Mouse (Mus musculus): Measurements from ENCODE around the gene Igfn1. TPM values are rescaled to one million over a fixed set of nuclear protein-coding genes. Genes with fewer than 3 reads are reported as not detected.

The Igfn1 gene
- total RNA-seq, 2 experiments from 2014 or later, result 0.82 to 3.3 TPM

GRCm38 (mm10) chr1:135929876-135930275 lies 76.3 kb downstream of the Igfn1 start:
- DNase-seq, result no peak

- no peak for DNase-seq
These were observed 80.3 kb downstream of the Igfn1 start for GRCm38 (mm10) chr1:135925848-135926247.

- DNase-seq, result no peak
These were observed 81.7 kb downstream of the Igfn1 start for GRCm38 (mm10) chr1:135924377-135924994.

GRCm38 (mm10) chr1:135923229-135923628 lies 82.9 kb downstream of the Igfn1 start:
- no peak for DNase-seq

DNA sequence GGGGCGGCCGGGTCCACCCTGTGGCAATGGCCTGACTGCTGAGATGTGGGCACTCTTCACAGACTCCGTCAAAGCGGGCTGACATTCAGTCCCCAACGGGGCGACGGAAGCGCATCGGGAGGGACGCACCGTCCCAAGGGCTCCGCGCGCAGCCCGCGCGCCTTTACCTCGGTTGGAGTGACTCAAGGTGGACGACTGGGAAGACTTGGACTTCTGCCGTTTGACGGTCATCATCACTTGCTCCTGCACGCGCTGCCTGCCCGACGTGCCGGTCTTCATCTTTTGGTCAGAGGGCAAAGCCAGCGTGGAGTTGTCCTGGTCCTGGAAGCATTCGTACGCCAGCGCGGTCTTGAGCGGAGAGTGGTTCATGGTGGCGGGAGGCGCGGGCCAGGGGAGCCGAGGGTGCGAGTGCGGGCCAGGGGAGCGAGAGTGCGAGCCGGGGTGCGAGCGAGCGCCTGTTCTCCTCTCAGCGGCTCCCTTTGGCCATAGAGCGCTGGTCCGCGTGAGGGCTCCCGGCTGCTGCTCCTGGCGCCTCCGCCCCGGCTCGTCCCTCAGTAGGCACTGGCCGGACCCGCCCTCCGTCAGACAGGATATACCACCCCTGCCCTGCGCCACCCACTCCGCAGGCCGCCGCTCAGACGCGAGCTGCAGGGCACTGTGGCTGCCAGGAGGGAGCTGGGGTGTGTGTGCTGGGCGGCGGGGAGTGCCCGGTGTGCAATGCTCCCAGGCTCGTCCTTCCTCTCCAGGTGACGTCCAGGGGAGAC lies 87.3 kb downstream of the Igfn1 start, which contains the start of gene Pkp1:
TSS of gene Pkp1 (minus strand) at position 564 of the 764 bp plus-strand sequence.
- DNase-seq, result no peak

DNA sequence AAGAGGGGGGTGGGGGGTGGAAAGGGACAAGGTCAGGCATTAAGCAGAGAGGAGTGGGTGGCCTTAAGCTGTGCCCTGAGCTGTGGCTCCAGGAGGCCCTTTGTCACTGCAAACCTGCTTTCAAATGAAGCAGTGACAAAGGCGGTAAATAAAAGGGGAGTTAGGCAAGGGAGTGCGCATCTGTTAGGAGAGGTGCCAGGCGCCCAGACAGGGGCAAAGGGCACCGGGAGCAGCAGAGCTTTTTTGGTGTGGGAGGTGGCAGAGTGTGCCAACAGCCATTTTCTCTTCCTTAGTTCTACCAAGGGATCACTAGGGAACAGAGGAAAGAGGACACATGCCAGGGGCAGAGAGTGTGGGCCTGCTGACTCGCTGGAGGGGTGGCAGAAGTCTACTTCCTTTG lies 88.9 kb downstream of the Igfn1 start:
- DNase-seq, result peak; percentile 22

GRCm38 (mm10) chr1:135916486-135917058 lies 89.6 kb downstream of the Igfn1 start:
- peak; percentile 10 for DNase-seq

- no peak for DNase-seq
These were observed 92.5 kb downstream of the Igfn1 start for GRCm38 (mm10) chr1:135913657-135914056.

DNA sequence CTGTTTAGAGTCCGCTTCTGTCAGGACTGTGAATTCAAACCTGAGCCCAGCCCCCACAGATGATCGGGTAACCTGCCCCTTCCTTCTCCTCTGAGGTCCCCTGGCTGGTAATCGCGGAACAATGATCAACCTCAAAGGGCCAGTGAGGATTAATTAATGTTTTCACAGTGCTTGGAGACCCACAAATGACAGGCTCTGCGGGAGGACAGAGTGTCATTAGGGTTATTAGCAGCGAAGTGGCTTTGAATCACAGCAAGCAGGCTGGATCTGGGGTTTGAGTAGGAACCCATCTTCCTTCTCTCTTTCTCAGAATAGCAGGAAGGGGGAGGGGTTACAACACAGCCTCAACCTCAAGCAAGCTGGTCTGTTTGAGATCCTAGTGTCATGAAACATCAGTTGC lies 96.8 kb downstream of the Igfn1 start:
- DNase-seq, result no peak

GRCm38 (mm10) chr1:135906736-135907135 lies 99.4 kb downstream of the Igfn1 start:
- DNase-seq, result peak; percentile 7

Other genes with a start within 250 kb of the Igfn1 start
- gene Phlda3, start 240.2 kb downstream of the Igfn1 start, total RNA-seq (2021), result 10 to 100 TPM; 42.9 to 82.7 TPM
- gene Tnni1, start 226.9 kb downstream of the Igfn1 start, total RNA-seq (2021), result 10 to 100 TPM in 1 of 2 experiments, 1 to 10 TPM in 1; 7.7 to 41.7 TPM
- gene Lad1, start 187.7 kb downstream of the Igfn1 start, total RNA-seq (2021), result under 1 TPM; 0.21 TPM
- gene Tnnt2, start 170.0 kb downstream of the Igfn1 start, total RNA-seq (2021), result 1 to 10 TPM; 2.6 to 5.1 TPM
- not detected for gene Pkp1, start 87.1 kb downstream of the Igfn1 start, total RNA-seq (2021)
- 10 to 100 TPM; 38.2 to 40.0 TPM for gene Tmem9, start 1.8 kb upstream of the Igfn1 start, total RNA-seq (2021)
- gene Ascl5, start 44.5 kb upstream of the Igfn1 start, total RNA-seq (2021), result not detected
- 10 to 100 TPM in 1 of 2 experiments, 1 to 10 TPM in 1; 8.6 to 30.5 TPM for gene Cacna1s, start 46.4 kb upstream of the Igfn1 start, total RNA-seq (2021)
- 1 to 10 TPM; 4.0 to 5.0 TPM for gene Kif21b, start 125.0 kb upstream of the Igfn1 start, total RNA-seq (2021)
- gene Mroh3, start 206.5 kb upstream of the Igfn1 start, total RNA-seq (2021), result not detected
- under 1 TPM in 1 of 2 experiments, not detected in 1; 0.30 TPM for gene Inava, start 227.9 kb upstream of the Igfn1 start, total RNA-seq (2021)

Data from adrenal gland, postnatal 10 days (tissue).